Mouse (Mus musculus) kidney, adult 8-10 months (tissue): ENCODE results near the gene Cdca4.
"Not testable (repeated sequence)": the region's sequence is repeated elsewhere in the genome, so short reads cannot be mapped to it uniquely, and the experiment has no call there.

Experiments used
- DNase-seq, 2 experiments: peaks; one replicate each; pipeline ENCODE4 v3.0.0; 2022

Cdca4 gene

GRCm38 (mm10) chr12:112857021-112857925 is 28.1 kb upstream of the Cdca4 start:
- DNase-seq = no peak

- no peak for DNase-seq
Measured at GRCm38 (mm10) chr12:112856338-112856737, 27.1 kb upstream of the Cdca4 start.

GRCm38 (mm10) chr12:112854610-112855333 is 25.5 kb upstream of the Cdca4 start:
- DNase-seq = no peak

- DNase-seq = no peak
Measured at GRCm38 (mm10) chr12:112853050-112853729, 24.0 kb upstream of the Cdca4 start.

- no peak for DNase-seq
Measured at GRCm38 (mm10) chr12:112851116-112851515, 21.9 kb upstream of the Cdca4 start.

GRCm38 (mm10) chr12:112850344-112850743 is 21.1 kb upstream of the Cdca4 start:
- DNase-seq = no peak

GRCm38 (mm10) chr12:112849235-112850022 is 20.2 kb upstream of the Cdca4 start:
- DNase-seq = no peak

- no peak for DNase-seq
Measured at GRCm38 (mm10) chr12:112847880-112848279, 18.7 kb upstream of the Cdca4 start.

GRCm38 (mm10) chr12:112843803-112844202 is 14.6 kb upstream of the Cdca4 start:
- peak; percentile 76 to 91 for DNase-seq

- DNase-seq = not testable (repeated sequence)
Measured at GRCm38 (mm10) chr12:112842128-112842527, 12.9 kb upstream of the Cdca4 start.

GRCm38 (mm10) chr12:112841338-112841892 is 12.2 kb upstream of the Cdca4 start:
- DNase-seq = not testable (repeated sequence)

- no peak for DNase-seq
Measured at GRCm38 (mm10) chr12:112840209-112841086, 11.2 kb upstream of the Cdca4 start.

- DNase-seq = no peak
Measured at GRCm38 (mm10) chr12:112835046-112835445, 5.8 kb upstream of the Cdca4 start.

GRCm38 (mm10) chr12:112833527-112833926 is 4.3 kb upstream of the Cdca4 start:
- DNase-seq = no peak

- no peak for DNase-seq
Measured at GRCm38 (mm10) chr12:112832411-112832810, 3.2 kb upstream of the Cdca4 start.

- DNase-seq = no peak
Measured at GRCm38 (mm10) chr12:112830570-112830969, 1.3 kb upstream of the Cdca4 start.

GRCm38 (mm10) chr12:112830141-112830540 is 918 bp upstream of the Cdca4 start:
- DNase-seq = no peak

GRCm38 (mm10) chr12:112828501-112829243 is 551 bp downstream of the Cdca4 start:
- DNase-seq = no peak

GRCm38 (mm10) chr12:112825901-112826300 is 3.3 kb downstream of the Cdca4 start:
- no peak for DNase-seq

- DNase-seq = no peak
Measured at GRCm38 (mm10) chr12:112823221-112823620, 6.0 kb downstream of the Cdca4 start.
